Mouse (Mus musculus) spleen, adult 2 months (tissue): ENCODE measurements at regions not wholly inside any gene's neighbourhood (a gene's known extent, or its start where the extent isn't known, plus 50 kb on each side); places are given as distances from the start of the nearest gene placed in this dataset.

Experiments used
- DNase-seq, 2 experiments: peaks; one replicate each; pipeline versions ENCODE4 v3.0.0 to v3.0.0-alpha.2; 2012 to 2021; ENCODE audit warnings: low spot score in 2 of 2, low read depth in 1 of 2
- H3K27ac ChIP-seq: fragments of 200-500 bp; 2 replicates; pipeline ENCODE4 v1.5.1; 2012; ENCODE audit warnings: low read length, inconsistent platforms; ENCODE audit not compliant: insufficient read depth
- H3K27me3 ChIP-seq: fragments of 200-500 bp; 2 replicates; pipeline ENCODE4 v1.6.1; 2012; ENCODE audit warnings: mild to moderate bottlenecking, moderate library complexity, low read length, inconsistent platforms; ENCODE audit not compliant: control insufficient read depth, insufficient read depth
- H3K36me3 ChIP-seq: fragments of 200-500 bp; 2 replicates; pipeline ENCODE4 v1.6.1; 2012; ENCODE audit warnings: mild to moderate bottlenecking, low read length, inconsistent platforms; ENCODE audit not compliant: control insufficient read depth, insufficient read depth
- H3K4me1 ChIP-seq: fragments of 200-500 bp; 2 replicates; pipeline ENCODE4 v1.6.1; 2011; ENCODE audit warnings: inconsistent platforms; ENCODE audit not compliant: control insufficient read depth, insufficient read depth, insufficient read length
- H3K4me3 ChIP-seq: fragments of 200-500 bp; 2 replicates; pipeline ENCODE4 v1.5.1; 2011; ENCODE audit warnings: mild to moderate bottlenecking, inconsistent platforms; ENCODE audit not compliant: insufficient read depth, insufficient read length; ENCODE audit errors: extremely low read depth
- CTCF ChIP-seq: fragments of 200-500 bp; IDR thresholded peaks from 2 replicates; pipeline ENCODE4 v1.5.1; 2011; ENCODE audit warnings: mild to moderate bottlenecking, inconsistent platforms; ENCODE audit not compliant: insufficient read depth, insufficient read length, insufficient replicate concordance; ENCODE audit errors: extremely low read depth
- POLR2A ChIP-seq: fragments of 200-500 bp; IDR thresholded peaks from 2 replicates; pipeline ENCODE4 v1.6.1; 2011; ENCODE audit warnings: low read depth, low read length, inconsistent platforms
- WGBS: fragments of 180-500 bp; shearing (Covaris S2); methylation state at CpG from one replicate; pipeline ENCODE4 v1.1.7; 2018; 5-methylcytosine and 5-hydroxymethylcytosine counted together

DNA sequence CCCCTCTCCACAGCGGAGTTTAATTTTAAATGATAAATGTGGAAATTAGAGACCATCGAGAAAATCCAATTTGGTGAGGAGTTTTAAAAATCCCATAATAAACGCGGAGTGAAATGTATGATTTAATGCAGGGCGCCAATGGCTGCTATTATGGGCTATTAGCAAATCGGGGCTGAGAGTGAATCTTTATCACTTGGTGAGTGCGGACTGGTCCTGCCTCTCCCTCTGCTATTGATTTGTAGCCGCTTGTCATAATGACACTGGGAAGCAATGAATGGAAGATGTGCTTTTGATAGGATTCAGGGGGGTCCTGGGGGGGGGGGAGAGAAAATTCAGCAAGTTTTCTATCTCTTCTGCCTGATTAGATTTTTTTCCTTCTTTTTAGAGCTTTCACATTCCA, 279.6 kb upstream of the Pmfbp1 start:
- 92% methylated on average over 8 of the region's 8 CpGs for WGBS
- no peaks in the 10 kb centered on the region for H3K4me1 ChIP-seq
- H3K27ac ChIP-seq: no peak overlapping the region
- no peak for DNase-seq
- no peak for TF ChIP-seq CTCF
- no peak for TF ChIP-seq POLR2A
- no peaks in the 10 kb centered on the region for H3K27me3 ChIP-seq
- H3K4me3 ChIP-seq: no peak overlapping the region
- no peaks in the 10 kb centered on the region for H3K36me3 ChIP-seq

- no peak for DNase-seq
- H3K27ac ChIP-seq: no peak overlapping the region
- H3K36me3 ChIP-seq: no peaks in the 10 kb centered on the region
- H3K4me3 ChIP-seq: no peak overlapping the region
- H3K27me3 ChIP-seq: no peaks in the 10 kb centered on the region
- no peaks in the 10 kb centered on the region for H3K4me1 ChIP-seq
- TF ChIP-seq CTCF (no peak), POLR2A (no peak)
- 91% methylated on average over 5 of the region's 5 CpGs for WGBS
These were observed 277.5 kb upstream of the Pmfbp1 start for GRCm38 (mm10) chr8:109216318-109216717.

DNA sequence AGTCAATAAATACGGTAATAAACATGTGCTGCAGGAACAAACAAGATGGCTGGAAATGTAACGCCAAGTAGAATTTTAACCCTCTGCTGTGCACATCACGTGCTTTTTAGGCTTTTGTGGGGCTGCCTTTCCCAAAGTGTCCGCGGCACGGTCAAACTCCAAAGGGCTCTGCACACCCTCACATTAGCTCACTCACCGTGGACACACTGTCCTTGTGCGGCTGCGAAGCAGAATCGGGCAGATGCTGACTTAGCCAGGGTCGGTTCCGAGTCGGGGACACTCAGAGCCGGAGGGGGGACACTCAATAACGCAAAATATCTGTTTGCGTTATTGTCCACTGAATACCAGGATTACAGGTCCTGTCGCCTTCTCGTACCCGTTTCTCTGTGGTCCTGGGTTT, 276.5 kb upstream of the Pmfbp1 start:
- no peaks in the 10 kb centered on the region for H3K36me3 ChIP-seq
- no peaks in the 10 kb centered on the region for H3K27me3 ChIP-seq
- no peak for DNase-seq
- TF ChIP-seq POLR2A (no peak), CTCF (no peak)
- no peaks in the 10 kb centered on the region for H3K4me1 ChIP-seq
- no peak overlapping the region for H3K4me3 ChIP-seq
- WGBS: 94% methylated on average over 19 of the region's 19 CpGs
- H3K27ac ChIP-seq: no peak overlapping the region

DNA sequence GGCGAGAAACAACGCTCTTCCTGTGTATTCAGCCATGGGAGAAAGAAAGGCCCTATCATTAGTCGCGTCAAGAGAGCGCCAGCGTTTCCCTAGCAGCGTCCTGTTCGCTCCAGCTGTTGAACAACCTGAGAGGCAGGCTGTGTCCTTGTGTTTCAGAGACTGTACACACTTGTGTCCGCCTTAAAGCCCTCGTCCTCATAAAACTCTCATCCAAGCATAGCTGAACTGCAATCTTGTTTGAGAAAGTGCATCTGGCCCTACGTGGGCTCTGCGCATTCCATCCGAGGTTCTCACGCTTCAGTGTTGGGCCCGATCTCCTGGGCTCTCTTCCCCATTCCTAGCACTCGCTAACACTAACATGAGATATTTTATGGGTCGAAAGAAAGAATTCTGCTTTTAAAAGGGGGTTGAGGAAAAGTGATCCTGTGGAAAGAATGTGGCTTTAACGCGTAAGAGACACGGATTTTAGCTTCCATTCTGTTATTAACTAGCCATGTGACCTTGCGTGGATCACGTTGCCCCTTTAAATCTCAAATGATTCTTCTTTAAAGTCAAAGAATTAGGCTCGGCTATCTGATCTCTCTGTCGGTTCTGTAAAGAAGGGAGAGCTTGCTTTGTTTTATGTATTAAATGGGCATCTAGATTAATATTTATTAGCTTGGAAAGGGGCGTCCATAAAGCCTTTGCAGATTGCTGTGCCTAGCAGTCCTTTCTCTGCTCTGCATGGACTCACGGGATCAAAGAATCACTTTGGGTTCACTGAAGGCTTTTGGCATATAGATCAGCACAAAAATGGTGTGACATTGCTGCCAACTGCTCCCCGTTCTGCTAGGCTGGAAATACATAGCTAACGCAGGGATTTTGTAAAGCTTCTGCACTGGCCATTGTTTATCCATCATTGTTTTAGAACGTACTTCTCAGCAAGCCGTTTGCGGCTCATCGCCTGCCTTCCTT, 261.3 kb upstream of the Pmfbp1 start:
- no peak for TF ChIP-seq CTCF
- TF ChIP-seq POLR2A: no peak
- Histone ChIP-seq H3K4me1 (no peaks in the 10 kb centered on the region), H3K36me3 (no peaks in the 10 kb centered on the region), H3K27me3 (no peaks in the 10 kb centered on the region), H3K27ac (no peak overlapping the region), H3K4me3 (no peak overlapping the region)
- 84% methylated on average over 32 of the region's 32 CpGs for WGBS
- no peak for DNase-seq

DNA sequence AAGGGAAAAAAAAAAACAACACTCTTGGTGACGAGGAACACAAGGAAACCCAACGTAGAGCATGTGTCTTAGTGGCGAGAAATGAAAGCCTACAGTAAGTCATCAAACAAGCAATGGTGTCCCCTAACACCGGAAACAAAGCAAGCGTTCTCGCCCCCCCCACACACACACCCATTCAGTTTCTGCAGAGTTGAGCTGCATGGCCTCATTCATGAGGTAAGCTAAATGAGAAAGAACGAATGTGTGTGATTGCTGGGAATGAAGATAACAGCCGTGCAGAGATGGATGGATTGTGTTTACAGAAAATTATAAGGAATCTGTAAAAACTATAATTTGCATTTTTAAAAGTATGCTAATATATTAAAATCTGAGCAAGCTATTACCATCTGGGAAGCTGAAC, 248.3 kb upstream of the Pmfbp1 start:
- no peak for DNase-seq
- H3K4me1 ChIP-seq: no peaks in the 10 kb centered on the region
- H3K27ac ChIP-seq: no peak overlapping the region
- TF ChIP-seq POLR2A (no peak), CTCF (no peak)
- H3K4me3 ChIP-seq: no peak overlapping the region
- no peaks in the 10 kb centered on the region for H3K27me3 ChIP-seq
- H3K36me3 ChIP-seq: no peaks in the 10 kb centered on the region
- 79% methylated on average over 8 of the region's 8 CpGs for WGBS

- H3K27ac ChIP-seq: no peak overlapping the region
- WGBS: 83% methylated on average over 6 of the region's 6 CpGs
- DNase-seq: no peak
- TF ChIP-seq POLR2A (no peak), CTCF (no peak)
- no peak overlapping the region for H3K4me3 ChIP-seq
- no peaks in the 10 kb centered on the region for H3K36me3 ChIP-seq
- no peaks in the 10 kb centered on the region for H3K4me1 ChIP-seq
- no peaks in the 10 kb centered on the region for H3K27me3 ChIP-seq
These were observed 246.0 kb upstream of the Pmfbp1 start for GRCm38 (mm10) chr8:109247875-109248274.

- H3K27ac ChIP-seq: no peak overlapping the region
- no peaks in the 10 kb centered on the region for H3K36me3 ChIP-seq
- 86% methylated on average over 6 of the region's 6 CpGs for WGBS
- no peaks in the 10 kb centered on the region for H3K4me1 ChIP-seq
- no peak for TF ChIP-seq POLR2A
- no peak for TF ChIP-seq CTCF
- no peak for DNase-seq
- H3K4me3 ChIP-seq: no peak overlapping the region
- no peaks in the 10 kb centered on the region for H3K27me3 ChIP-seq
These were observed 245.5 kb upstream of the Pmfbp1 start for GRCm38 (mm10) chr8:109248356-109248755.
